Mouse (Mus musculus) C2C12 (cell line): ENCODE results near the gene Gars. TPM values are rescaled to one million over a fixed set of nuclear protein-coding genes. Genes with fewer than 3 reads are reported as not detected.

Experiments
- H3K27me3 ChIP-seq: one replicate; pipeline ENCODE4 v1.6.1; 2011; ENCODE audit not compliant: control insufficient read depth, insufficient read depth, insufficient read length
- H3K36me3 ChIP-seq: one replicate; pipeline ENCODE4 v1.6.1; 2011; ENCODE audit not compliant: control insufficient read depth, insufficient read depth
- H3K4me3 ChIP-seq: one replicate; pipeline ENCODE4 v1.5.1; 2011; ENCODE audit warnings: mild to moderate bottlenecking, control low read depth; ENCODE audit not compliant: poor library complexity, insufficient read depth, severe bottlenecking
- H3K79me2 ChIP-seq: one replicate; pipeline ENCODE4 v1.6.1; 2011; ENCODE audit not compliant: control insufficient read depth, insufficient read depth
- H3K79me3 ChIP-seq: one replicate; pipeline ENCODE4 v1.6.1; 2011; ENCODE audit warnings: low read depth, control low read depth
- H3ac ChIP-seq: one replicate; pipeline ENCODE3; 2011; ENCODE audit warnings: low read depth; ENCODE audit not compliant: control insufficient read depth, insufficient read length
- CEBPB ChIP-seq: IDR thresholded peaks from one replicate; pipeline ENCODE4 v1.6.1; 2011; ENCODE audit warnings: low read depth, mild to moderate bottlenecking, control low read depth, moderate library complexity
- CTCF ChIP-seq: IDR thresholded peaks from one replicate; pipeline ENCODE4 v1.5.1; 2011; ENCODE audit not compliant: control insufficient read depth, insufficient read depth, insufficient read length
- FOSL1 ChIP-seq: IDR thresholded peaks from one replicate; pipeline ENCODE4 v1.8.0; 2011; ENCODE audit warnings: mild to moderate bottlenecking, low read length; ENCODE audit not compliant: poor library complexity, insufficient read depth, severe bottlenecking
- MAX ChIP-seq: IDR thresholded peaks from one replicate; pipeline ENCODE4 v1.6.1; 2011; ENCODE audit warnings: mild to moderate bottlenecking, control low read depth
- MYOD1 ChIP-seq: IDR thresholded peaks from one replicate; pipeline ENCODE4 v1.6.1; 2011; ENCODE audit warnings: low read depth; ENCODE audit not compliant: control insufficient read depth, insufficient read length
- MYOG ChIP-seq: IDR thresholded peaks from one replicate; pipeline ENCODE4 v1.6.1; 2011; ENCODE audit not compliant: control insufficient read depth, insufficient read length; ENCODE audit errors: extremely low read depth
- USF1 ChIP-seq: IDR thresholded peaks from one replicate; pipeline ENCODE4 v1.6.1; 2011; ENCODE audit warnings: low read depth, mild to moderate bottlenecking, control low read depth, moderate library complexity
- polyA plus RNA-seq: library from polyadenylated mRNA; unstranded; fragments of >200 nt; fragmentation: generic; extraction: Trizol; gene quantifications from one replicate; pipeline ENCODE4 v1.2.1, GENCODE M21; 2012; ENCODE audit warnings: missing spikeins

The Gars gene
- polyA plus RNA-seq, 1 experiment: 204 TPM

GRCm38 (mm10) chr6:55039446-55039783 lies 1.6 kb downstream of the Gars start:
- peak overlapping the region; percentile 83 for H3K4me3 ChIP-seq
- peaks cover 9% of the 10 kb centered on the region for H3K36me3 ChIP-seq
- no peak for TF ChIP-seq MYOG
- no peak for TF ChIP-seq CEBPB
- no peak for TF ChIP-seq MYOD1
- no peak for TF ChIP-seq CTCF
- no peak for TF ChIP-seq USF1
- no peak for TF ChIP-seq FOSL1
- no peak for TF ChIP-seq MAX

GRCm38 (mm10) chr6:55040031-55040430 lies 2.2 kb downstream of the Gars start:
- H3K27me3 ChIP-seq: no peaks in the 10 kb centered on the region
- no peak overlapping the region for H3K4me3 ChIP-seq
- TF ChIP-seq FOSL1: no peak
- TF ChIP-seq CEBPB: no peak
- TF ChIP-seq CTCF: no peak
- no peak for TF ChIP-seq MAX
- TF ChIP-seq MYOG: no peak
- TF ChIP-seq USF1: no peak
- TF ChIP-seq MYOD1: no peak
- H3ac ChIP-seq: no peak overlapping the region
- peaks cover 73% of the 10 kb centered on the region for H3K79me2 ChIP-seq
- peaks cover 9% of the 10 kb centered on the region for H3K36me3 ChIP-seq
- H3K79me3 ChIP-seq: peaks cover 70% of the 10 kb centered on the region

More at GRCm38 (mm10) chr6:55039446-55039783, 1.6 kb downstream of the Gars start:
- Histone ChIP-seq H3ac (no peak overlapping the region), H3K27me3 (no peaks in the 10 kb centered on the region), H3K79me2 (peaks cover 67% of the 10 kb centered on the region), H3K79me3 (peaks cover 64% of the 10 kb centered on the region)

- H3K79me3 ChIP-seq: peaks cover 86% of the 10 kb centered on the region
- peaks cover 27% of the 10 kb centered on the region for H3K36me3 ChIP-seq
- H3K27me3 ChIP-seq: no peaks in the 10 kb centered on the region
- TF ChIP-seq CTCF (no peak), MYOG (no peak), CEBPB (no peak), MAX (no peak), USF1 (no peak), FOSL1 (no peak), MYOD1 (no peak)
- peaks cover 95% of the 10 kb centered on the region for H3K79me2 ChIP-seq
- H3ac ChIP-seq: no peak overlapping the region
- H3K4me3 ChIP-seq: no peak overlapping the region
These were observed 5.4 kb downstream of the Gars start for GRCm38 (mm10) chr6:55043206-55043605.

DNA sequence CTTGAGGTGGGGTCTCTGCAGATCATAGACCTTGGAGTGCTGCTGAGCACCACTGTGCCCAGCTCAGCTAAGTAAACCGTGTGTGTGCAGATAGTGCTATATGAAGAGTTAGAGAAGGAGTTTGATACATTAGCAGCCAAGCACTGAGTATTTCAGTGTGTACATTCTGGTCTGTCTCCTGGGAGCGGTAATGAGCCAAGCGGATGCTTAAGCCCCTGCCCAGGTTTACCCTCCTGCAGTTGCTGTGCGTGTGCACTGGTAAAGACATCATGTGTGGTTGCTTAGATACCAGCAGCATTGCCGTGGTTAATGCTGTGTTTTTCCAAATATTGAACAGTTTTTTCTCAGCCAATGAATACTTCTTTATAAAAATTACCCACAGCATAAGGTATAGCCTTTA lies 6.7 kb downstream of the Gars start:
- H3K79me3 ChIP-seq: peaks cover 72% of the 10 kb centered on the region
- TF ChIP-seq USF1: no peak
- TF ChIP-seq CTCF: no peak
- no peak for TF ChIP-seq MAX
- TF ChIP-seq CEBPB: no peak
- TF ChIP-seq MYOG: no peak
- no peak for TF ChIP-seq MYOD1
- no peak for TF ChIP-seq FOSL1

DNA sequence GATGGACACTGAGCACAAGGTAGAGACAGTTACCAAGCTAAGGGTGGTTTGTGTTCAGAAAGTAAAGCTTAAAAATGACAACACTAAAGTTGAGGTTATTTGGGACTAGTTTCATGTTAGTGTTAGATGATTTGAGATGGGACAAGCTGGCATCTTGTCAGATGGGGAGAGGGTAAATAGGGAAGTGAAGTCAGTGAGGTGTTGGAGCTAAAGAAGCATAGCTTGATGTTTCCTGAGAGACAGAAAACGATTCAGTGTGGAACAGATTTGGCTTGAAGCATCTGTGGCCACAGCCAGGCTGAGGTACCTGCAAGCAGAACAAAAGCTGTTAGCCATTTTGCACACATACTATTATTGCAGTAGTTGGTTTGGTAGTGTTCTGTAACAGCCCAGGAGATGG lies 7.5 kb downstream of the Gars start:
- no peak for TF ChIP-seq CEBPB
- TF ChIP-seq CTCF: no peak
- TF ChIP-seq MYOD1: no peak
- no peak for TF ChIP-seq MAX
- no peak for TF ChIP-seq MYOG
- TF ChIP-seq USF1: no peak
- TF ChIP-seq FOSL1: no peak
- Histone ChIP-seq H3K27me3 (no peaks in the 10 kb centered on the region), H3K4me3 (no peak overlapping the region), H3K79me2 (peaks cover 74% of the 10 kb centered on the region), H3ac (no peak overlapping the region), H3K79me3 (peaks cover 65% of the 10 kb centered on the region), H3K36me3 (peaks cover 34% of the 10 kb centered on the region)

More for the DNA sequence above, 6.7 kb downstream of the Gars start:
- Histone ChIP-seq H3K36me3 (peaks cover 33% of the 10 kb centered on the region), H3K4me3 (no peak overlapping the region), H3K79me2 (peaks cover 81% of the 10 kb centered on the region), H3ac (no peak overlapping the region), H3K27me3 (no peaks in the 10 kb centered on the region)

GRCm38 (mm10) chr6:55049186-55049585 lies 11.4 kb downstream of the Gars start:
- Histone ChIP-seq H3K36me3 (peaks cover 70% of the 10 kb centered on the region), H3ac (no peak overlapping the region), H3K27me3 (no peaks in the 10 kb centered on the region), H3K4me3 (no peak overlapping the region), H3K79me2 (peaks cover 35% of the 10 kb centered on the region), H3K79me3 (peaks cover 27% of the 10 kb centered on the region)
- no peak for TF ChIP-seq CEBPB
- no peak for TF ChIP-seq CTCF
- TF ChIP-seq MYOG: no peak
- no peak for TF ChIP-seq USF1
- no peak for TF ChIP-seq MYOD1
- TF ChIP-seq MAX: no peak
